Mouse (Mus musculus) lung, postnatal 36 days (tissue): ENCODE data around the gene Gm28635.
"Not testable (repeated sequence)": the region's sequence is repeated elsewhere in the genome, so short reads cannot be mapped to it uniquely, and the experiment has no call there.

Experiments
- DNase-seq: peaks from one replicate; pipeline ENCODE4 v3.0.0; 2022; ENCODE audit warnings: mixed read lengths

Gm28635 gene

GRCm38 (mm10) chr2:84682605-84683183 is 4.9 kb upstream of the Gm28635 start:
- no peak for DNase-seq

- DNase-seq: no peak
Measured at GRCm38 (mm10) chr2:84679016-84679415, 1.2 kb upstream of the Gm28635 start, which contains the start of gene Tmx2. Tmx2 (minus strand) TSS chr2:84679140.

GRCm38 (mm10) chr2:84677270-84677967 is 422 bp downstream of the Gm28635 start:
- no peak for DNase-seq

GRCm38 (mm10) chr2:84671535-84671934 is 6.3 kb downstream of the Gm28635 start:
- DNase-seq: not testable (repeated sequence)

GRCm38 (mm10) chr2:84670569-84670933 is 7.3 kb downstream of the Gm28635 start, which contains the start of gene Selenoh:
Selenoh (minus strand) TSS chr2:84670770.
- DNase-seq: peak; percentile 92

- peak; percentile 45 for DNase-seq
Measured at GRCm38 (mm10) chr2:84669828-84670568, 7.8 kb downstream of the Gm28635 start.

- DNase-seq: peak; percentile 31
Measured at GRCm38 (mm10) chr2:84666081-84666480, 11.8 kb downstream of the Gm28635 start.

GRCm38 (mm10) chr2:84662866-84663265 is 15.0 kb downstream of the Gm28635 start:
- DNase-seq: peak; percentile 82

- peak; percentile 89 for DNase-seq
Measured at GRCm38 (mm10) chr2:84660253-84660652, 17.6 kb downstream of the Gm28635 start.

GRCm38 (mm10) chr2:84658806-84659205 is 19.0 kb downstream of the Gm28635 start, which contains the start of gene Btbd18:
Btbd18 (plus strand) TSS chr2:84659079.
- no peak for DNase-seq

- no peak for DNase-seq
Measured at GRCm38 (mm10) chr2:84655864-84656263, 22.0 kb downstream of the Gm28635 start.

GRCm38 (mm10) chr2:84653354-84653753 is 24.5 kb downstream of the Gm28635 start:
- DNase-seq: peak; percentile 56

- DNase-seq: peak; percentile 93
Measured at GRCm38 (mm10) chr2:84650464-84651195, 27.2 kb downstream of the Gm28635 start, which contains the start of gene Ctnnd1. Ctnnd1 (minus strand) TSS chr2:84650765.

- peak; percentile 38 for DNase-seq
Measured at GRCm38 (mm10) chr2:84649674-84650073, 28.2 kb downstream of the Gm28635 start.

GRCm38 (mm10) chr2:84648369-84648768 is 29.5 kb downstream of the Gm28635 start:
- no peak for DNase-seq

GRCm38 (mm10) chr2:84647051-84647568 is 30.7 kb downstream of the Gm28635 start:
- DNase-seq: no peak

- DNase-seq: no peak
Measured at GRCm38 (mm10) chr2:84646138-84646537, 31.7 kb downstream of the Gm28635 start.

GRCm38 (mm10) chr2:84640833-84641232 is 37.0 kb downstream of the Gm28635 start:
- DNase-seq: no peak

GRCm38 (mm10) chr2:84638428-84639220 is 39.2 kb downstream of the Gm28635 start:
- DNase-seq: peak; percentile 60

- DNase-seq: peak; percentile 62
Measured at GRCm38 (mm10) chr2:84637452-84638165, 40.2 kb downstream of the Gm28635 start.

GRCm38 (mm10) chr2:84636231-84636741 is 41.6 kb downstream of the Gm28635 start:
- DNase-seq: peak; percentile 85
